Mouse (Mus musculus) CH12.LX (cell line): ENCODE data around the gene Cfap46. TPM values are rescaled to one million over a fixed set of nuclear protein-coding genes. Genes with fewer than 3 reads are reported as not detected.

Experiments used
- DNase-seq: peaks from one replicate; pipeline ENCODE4 v3.0.0-alpha.2; 2013; ENCODE audit errors: extremely low read depth
- H3K27ac ChIP-seq: 2 replicates; pipeline ENCODE4 v1.5.1; 2012; ENCODE audit warnings: low read depth, mild to moderate bottlenecking, control low read depth, moderate library complexity; ENCODE audit not compliant: insufficient read depth
- H3K27me3 ChIP-seq: replicated peaks from 2 replicates; pipeline ENCODE3; 2012; ENCODE audit warnings: inconsistent platforms
- H3K36me3 ChIP-seq, 2 experiments: replicated peaks in 1 of 2; 2 replicates each; pipeline versions ENCODE3 to v1.6.1; 2012; ENCODE audit warnings: inconsistent platforms in 1 of 2, low read length in 1 of 2, mild to moderate bottlenecking in 1 of 2, mixed read lengths in 1 of 2, moderate library complexity in 1 of 2; ENCODE audit not compliant: control insufficient read depth in 1 of 2, insufficient read depth in 1 of 2
- H3K4me1 ChIP-seq, 2 experiments: 2 replicates each; pipeline ENCODE4 v1.6.1; 2012; ENCODE audit warnings: inconsistent platforms in 1 of 2, moderate library complexity in 1 of 2; ENCODE audit not compliant: insufficient read depth in 2 of 2, control insufficient read depth in 1 of 2
- H3K4me2 ChIP-seq: 2 replicates; pipeline ENCODE4 v1.6.1; 2012; ENCODE audit warnings: low read depth, mild to moderate bottlenecking, control low read depth; ENCODE audit not compliant: poor library complexity, insufficient read depth, severe bottlenecking
- H3K4me3 ChIP-seq, 3 experiments: fragments of 150-350 bp in 1 of 3; sonication (generic) in 1 of 3; replicated peaks in 1 of 3; 2 replicates each; pipeline versions ENCODE3 to v1.5.1; 2011 to 2012; ENCODE audit warnings: low read depth in 2 of 3, low read length in 2 of 3, mild to moderate bottlenecking in 2 of 3, moderate library complexity in 2 of 3, control low read depth in 1 of 3, improper control_type of control experiment in 1 of 3, inconsistent platforms in 1 of 3, mixed read lengths in 1 of 3; ENCODE audit not compliant: poor library complexity in 1 of 3
- H3K79me2 ChIP-seq: replicated peaks from 2 replicates; pipeline ENCODE4 v1.6.1; 2012; ENCODE audit warnings: mild to moderate bottlenecking, moderate library complexity; ENCODE audit not compliant: control insufficient read depth, poor library complexity, insufficient read depth, severe bottlenecking; ENCODE audit errors: extremely low read depth
- H3K9ac ChIP-seq: 2 replicates; pipeline ENCODE4 v1.6.1; 2012; ENCODE audit warnings: low read depth, mild to moderate bottlenecking, control low read depth, moderate library complexity; ENCODE audit not compliant: insufficient read depth
- H3K9me3 ChIP-seq: replicated peaks from 2 replicates; pipeline ENCODE3; 2012; ENCODE audit warnings: low read length, inconsistent platforms, mixed read lengths
- CHD1 ChIP-seq: IDR thresholded peaks from 2 replicates; pipeline ENCODE4 v1.6.1; 2012; ENCODE audit warnings: low read depth, low read length, improper control_type of control experiment, inconsistent platforms
- CTCF ChIP-seq, 2 experiments: IDR thresholded peaks in 1 of 2; conservative IDR thresholded peaks in 1 of 2; 2 replicates each; pipeline ENCODE4 v1.5.1; 2011 to 2012; ENCODE audit warnings: low read depth in 2 of 2, low read length in 2 of 2, improper control_type of control experiment in 1 of 2, inconsistent platforms in 1 of 2, mild to moderate bottlenecking in 1 of 2, moderate library complexity in 1 of 2
- E2F4 ChIP-seq: IDR thresholded peaks from 2 replicates; pipeline ENCODE4 v1.6.1; 2011; ENCODE audit warnings: low read depth, low read length, improper control_type of control experiment; ENCODE audit not compliant: insufficient replicate concordance
- ELF1 ChIP-seq: IDR thresholded peaks from 2 replicates; pipeline ENCODE4 v1.6.1; 2014; ENCODE audit warnings: low read depth, mild to moderate bottlenecking, inconsistent platforms, low read length, improper control_type of control experiment
- ETS1 ChIP-seq: conservative IDR thresholded peaks from 2 replicates; pipeline ENCODE4 v1.6.1; 2012; ENCODE audit warnings: low read depth, mild to moderate bottlenecking, inconsistent platforms, low read length, improper control_type of control experiment, moderate library complexity
- HCFC1 ChIP-seq: IDR thresholded peaks from 2 replicates; pipeline ENCODE4 v1.6.1; 2012; ENCODE audit warnings: low read depth, mild to moderate bottlenecking, inconsistent platforms, low read length, improper control_type of control experiment
- IRF4 ChIP-seq: IDR thresholded peaks from 2 replicates; pipeline ENCODE4 v1.6.1; 2014; ENCODE audit warnings: low read depth, mild to moderate bottlenecking, inconsistent platforms, low read length, improper control_type of control experiment
- KAT2A ChIP-seq: IDR thresholded peaks from 2 replicates; pipeline ENCODE4 v1.6.1; 2012; ENCODE audit warnings: low read length, improper control_type of control experiment, inconsistent platforms; ENCODE audit not compliant: insufficient replicate concordance
- MEF2A ChIP-seq: IDR thresholded peaks from 2 replicates; pipeline ENCODE4 v1.6.1; 2014; ENCODE audit warnings: low read depth, mild to moderate bottlenecking, inconsistent platforms, low read length, improper control_type of control experiment, borderline replicate concordance
- MYC ChIP-seq: IDR thresholded peaks from 2 replicates; pipeline ENCODE4 v1.6.1; 2011; ENCODE audit warnings: low read depth, mild to moderate bottlenecking, improper control_type of control experiment, low read length
- NRF1 ChIP-seq: IDR thresholded peaks from 2 replicates; pipeline ENCODE4 v1.6.1; 2014; ENCODE audit warnings: low read depth, mild to moderate bottlenecking, inconsistent platforms, low read length, improper control_type of control experiment, moderate library complexity
- PAX5 ChIP-seq: IDR thresholded peaks from 2 replicates; pipeline ENCODE4 v1.6.1; 2012; ENCODE audit warnings: low read length, inconsistent platforms, mixed read lengths
- POLR2AphosphoS2 ChIP-seq: IDR thresholded peaks from 2 replicates; pipeline ENCODE4 v1.6.1; 2011; ENCODE audit warnings: low read depth, low read length, improper control_type of control experiment
- TBP ChIP-seq: conservative IDR thresholded peaks from 2 replicates; pipeline ENCODE4 v1.6.1; 2011; ENCODE audit warnings: low read depth, low read length, improper control_type of control experiment
- UBTF ChIP-seq: IDR thresholded peaks from 2 replicates; pipeline ENCODE4 v1.6.1; 2012; ENCODE audit warnings: low read depth, mild to moderate bottlenecking, inconsistent platforms, low read length, improper control_type of control experiment, moderate library complexity
- USF1 ChIP-seq: IDR thresholded peaks from 2 replicates; pipeline ENCODE4 v1.6.1; 2014; ENCODE audit warnings: low read depth, mild to moderate bottlenecking, inconsistent platforms, low read length, improper control_type of control experiment
- USF2 ChIP-seq: conservative IDR thresholded peaks from 2 replicates; pipeline ENCODE4 v1.6.1; 2011; ENCODE audit warnings: low read depth, low read length, improper control_type of control experiment
- ZC3H11A ChIP-seq: IDR thresholded peaks from 2 replicates; pipeline ENCODE4 v1.6.1; 2012; ENCODE audit warnings: low read depth, mild to moderate bottlenecking, inconsistent platforms, low read length, improper control_type of control experiment
- ZMIZ1 ChIP-seq: IDR thresholded peaks from 2 replicates; pipeline ENCODE4 v1.6.1; 2012; ENCODE audit warnings: low read depth, mild to moderate bottlenecking, inconsistent platforms, low read length, improper control_type of control experiment
- dilution Hi-C: fragments of 300-500 bp; cut with MboI; formaldehyde crosslinking; loops from 2 replicates; pipeline ENCODE4 v1.14.3; 2020; ENCODE audit warnings: low sequenced_read_pairs; ENCODE audit not compliant: extremely low pct_unique_long_range_greater_than_20kb, extremely low pct_ligation_motif_present
- in situ Hi-C: fragments of 300-500 bp; cut with MboI; formaldehyde crosslinking; loops from 3 replicates; pipeline ENCODE4 v1.14.3; 2019; ENCODE audit warnings: low sequenced_read_pairs, low pct_ligation_motif_present, low pct_unique_long_range_greater_than_20kb, mixed read lengths
- polyA plus RNA-seq: library from polyadenylated mRNA; unstranded; fragments of >175 nt; gene quantifications from 2 replicates; pipeline ENCODE4 v1.2.1, GENCODE M21; 2012; ENCODE audit warnings: low read depth; ENCODE audit not compliant: insufficient read length
- total RNA-seq, 2 experiments: library from RNA; depleted of rRNA; stranded (reverse); fragments of 300-350 nt in 1 of 2; fragments of >200 nt in 1 of 2; gene quantifications; 2 replicates each; pipeline ENCODE4 v1.2.3; 2012 to 2014

Gene Cfap46
- total and polyA plus RNA-seq, 3 experiments: 0.11 to 0.13 (median 0.11) TPM

GRCm38 (mm10) chr7:139681921-139682598 is 1.6 kb downstream of the Cfap46 start:
- in situ Hi-C loops (no loop called here), dilution Hi-C loops (no loop called here)
- no peaks in the 10 kb centered on the region for H3K79me2 ChIP-seq
- H3K4me2 ChIP-seq: no peak overlapping the region
- H3K27me3 ChIP-seq: no peaks in the 10 kb centered on the region
- no peaks in the 10 kb centered on the region for H3K9me3 ChIP-seq
- peaks cover 9 to 25% of the 10 kb centered on the region in 2 experiments for H3K4me1 ChIP-seq
- no peak overlapping the region for H3K4me3 ChIP-seq
- H3K9ac ChIP-seq: no peak overlapping the region
- no peak for DNase-seq
- TF ChIP-seq ZC3H11A (no peak), CTCF (conservative IDR thresholded peaks at IDR 0.05 in 1 of 2, IDR thresholded peaks at IDR 0.05 in 1 of 2; ENCODE audit: low read depth in 2 of 2, low read length in 2 of 2) (no peak), NRF1 (no peak), TBP (no peak), HCFC1 (no peak), UBTF (no peak), IRF4 (no peak), POLR2AphosphoS2 (no peak), PAX5 (no peak), KAT2A (no peak), MYC (no peak), USF2 (no peak), ZMIZ1 (no peak), USF1 (no peak), E2F4 (no peak), CHD1 (no peak), MEF2A (no peak)
- H3K27ac ChIP-seq: no peak overlapping the region
- no peaks in the 10 kb centered on the region for H3K36me3 ChIP-seq

- DNase-seq: no peak
- no peak overlapping the region for H3K27ac ChIP-seq
- H3K4me2 ChIP-seq: no peak overlapping the region
- dilution Hi-C loops: no loop called here
- TF ChIP-seq HCFC1 (peak; percentile 35), ETS1 (no peak), ELF1 (peak; percentile 53), CTCF (conservative IDR thresholded peaks at IDR 0.05 in 1 of 2, IDR thresholded peaks at IDR 0.05 in 1 of 2; ENCODE audit: low read depth in 2 of 2, low read length in 2 of 2) (no peak)
- TF ChIP-seq, all 38 proteins: peak for 2
- no peak overlapping the region for H3K4me3 ChIP-seq
- peaks cover 3% of the 10 kb centered on the region for H3K27me3 ChIP-seq
- in situ Hi-C loops: no loop called here
- H3K9me3 ChIP-seq: no peaks in the 10 kb centered on the region
- no peak overlapping the region for H3K9ac ChIP-seq
- no peaks in the 10 kb centered on the region for H3K79me2 ChIP-seq
- H3K36me3 ChIP-seq: no peaks in the 10 kb centered on the region
- peaks cover 0 to 11% of the 10 kb centered on the region in 2 experiments; a peak in 3 of 4 replicates for H3K4me1 ChIP-seq
These were observed 7.2 kb downstream of the Cfap46 start for GRCm38 (mm10) chr7:139676433-139676832.
